Mouse (Mus musculus) limb, embryonic 15.5 days (tissue): ENCODE data around the gene Arfgap1. TPM values are rescaled to one million over a fixed set of nuclear protein-coding genes. Genes with fewer than 3 reads are reported as not detected.

Source experiments
- ATAC-seq: fragments of 200-750 bp; cut with Nextera tagmentation; 2 replicates; pipeline ENCODE4 v1.8.0; 2017; ENCODE audit warnings: low read depth, moderate TSS enrichment; ENCODE audit not compliant: insufficient number of reproducible peaks, low FRiP score, low TSS enrichment
- H3K27ac ChIP-seq: fragments of 300-500 bp; sonication (generic); 2 replicates; pipeline ENCODE4 v1.5.1; 2015; ENCODE audit warnings: moderate library complexity, mild to moderate bottlenecking, inconsistent platforms
- H3K27me3 ChIP-seq: fragments of 300-500 bp; sonication (generic); 2 replicates; pipeline ENCODE4 v1.6.1; 2015; ENCODE audit warnings: inconsistent platforms
- H3K36me3 ChIP-seq: fragments of 300-500 bp; sonication (generic); 2 replicates; pipeline ENCODE4 v1.6.1; 2015; ENCODE audit warnings: inconsistent platforms
- H3K4me1 ChIP-seq: fragments of 300-500 bp; sonication (generic); 2 replicates; pipeline ENCODE4 v1.6.1; 2015; ENCODE audit warnings: inconsistent platforms
- H3K4me2 ChIP-seq: fragments of 300-500 bp; sonication (generic); 2 replicates; pipeline ENCODE4 v1.6.1; 2015; ENCODE audit warnings: mild to moderate bottlenecking, inconsistent platforms
- H3K4me3 ChIP-seq: fragments of 300-500 bp; sonication (generic); 2 replicates; pipeline ENCODE4 v1.5.1; 2015; ENCODE audit warnings: mild to moderate bottlenecking, inconsistent platforms
- H3K9ac ChIP-seq: fragments of 300-500 bp; sonication (generic); 2 replicates; pipeline ENCODE4 v1.6.1; 2015; ENCODE audit warnings: inconsistent platforms
- H3K9me3 ChIP-seq: fragments of 300-500 bp; sonication (generic); 2 replicates; pipeline ENCODE4 v1.6.1; 2016; ENCODE audit warnings: inconsistent platforms
- WGBS: fragments of 180-500 bp; shearing (Covaris S2); methylation state at CpG from one replicate; pipeline ENCODE4 v1.1.7; 2015; 5-methylcytosine and 5-hydroxymethylcytosine counted together
- polyA plus RNA-seq: library from polyadenylated mRNA; unstranded; fragments of >200 nt; fragmentation: Nextera tagmentation; extraction: Ambion mirVana; gene quantifications from 2 replicates; pipeline ENCODE4 v1.2.1, GENCODE M21; 2015

The Arfgap1 gene
- polyA plus RNA-seq: 147 and 148 TPM in 2 replicates

GRCm38 (mm10) chr2:180967010-180967763 lies at the start of gene Arfgap1:
Gene Arfgap1, plus strand, starts transcription at chr2:180967225.
- Histone ChIP-seq H3K4me1 (peaks cover 20% of the 10 kb centered on the region), H3K9me3 (no peaks in the 10 kb centered on the region), H3K36me3 (peaks cover 32% of the 10 kb centered on the region), H3K27me3 (no peaks in the 10 kb centered on the region), H3K4me3 (peak within 1 kb of the TSS; percentile 73), H3K9ac (peak within 1 kb of the TSS; percentile 93), H3K27ac (peak within 1 kb of the TSS; percentile 90), H3K4me2 (peak within 1 kb of the TSS; percentile 68)
- under 1% methylated on average over 56 of the region's 57 CpGs for WGBS
- ATAC-seq: peak; percentile 89

GRCm38 (mm10) chr2:180919913-180920809 lies 46.9 kb upstream of the Arfgap1 start:
- Histone ChIP-seq H3K4me2 (peak overlapping the region; percentile 71), H3K27ac (peak overlapping the region; percentile 76), H3K27me3 (no peaks in the 10 kb centered on the region), H3K9me3 (no peaks in the 10 kb centered on the region), H3K4me3 (peak overlapping the region; percentile 100), H3K4me1 (peaks cover 20% of the 10 kb centered on the region), H3K36me3 (peaks cover 26% of the 10 kb centered on the region), H3K9ac (peak overlapping the region; percentile 100)
- under 1% methylated on average over 61 of the region's 61 CpGs for WGBS
- peak; percentile 53 for ATAC-seq

GRCm38 (mm10) chr2:180920810-180921400 lies 46.1 kb upstream of the Arfgap1 start, which contains the start of gene Ythdf1:
Gene Ythdf1, minus strand, starts transcription at chr2:180920949.
- Histone ChIP-seq H3K9ac (peak within 1 kb of the TSS; percentile 100), H3K4me2 (peak within 1 kb of the TSS; percentile 71), H3K36me3 (peaks cover 21% of the 10 kb centered on the region), H3K4me1 (peaks cover 17% of the 10 kb centered on the region), H3K27me3 (no peaks in the 10 kb centered on the region), H3K27ac (peak within 1 kb of the TSS; percentile 76), H3K9me3 (no peaks in the 10 kb centered on the region), H3K4me3 (peak within 1 kb of the TSS; percentile 100)
- peak; percentile 95 for ATAC-seq
- 1% methylated on average over 55 of the region's 56 CpGs for WGBS

GRCm38 (mm10) chr2:180922739-180923138 lies 44.3 kb upstream of the Arfgap1 start:
- Histone ChIP-seq H3K27ac (no peak overlapping the region), H3K9me3 (no peaks in the 10 kb centered on the region), H3K36me3 (peaks cover 10% of the 10 kb centered on the region), H3K4me2 (no peak overlapping the region), H3K4me1 (peaks cover 12% of the 10 kb centered on the region), H3K27me3 (no peaks in the 10 kb centered on the region), H3K9ac (no peak overlapping the region), H3K4me3 (no peak overlapping the region)
- ATAC-seq: no peak
- WGBS: 86% methylated on average over 6 of the region's 6 CpGs

GRCm38 (mm10) chr2:180925176-180925575 lies 41.8 kb upstream of the Arfgap1 start:
- Histone ChIP-seq H3K27me3 (no peaks in the 10 kb centered on the region), H3K9me3 (no peaks in the 10 kb centered on the region), H3K4me1 (0 out of 2 replicates have a peak, but pooled peaks cover 5% of the 10 kb centered on the region), H3K27ac (no peak overlapping the region), H3K9ac (no peak overlapping the region), H3K4me2 (no peak overlapping the region), H3K36me3 (no peaks in the 10 kb centered on the region), H3K4me3 (no peak overlapping the region)
- ATAC-seq: no peak
- WGBS: 6% methylated on average over 4 of the region's 4 CpGs

GRCm38 (mm10) chr2:180928723-180929122 lies 38.3 kb upstream of the Arfgap1 start, which contains the start of gene Birc7:
Gene Birc7, plus strand, starts transcription at chr2:180929023.
- no peaks in the 10 kb centered on the region for H3K4me1 ChIP-seq
- WGBS: 62% methylated on average over 4 of the region's 4 CpGs

GRCm38 (mm10) chr2:180932418-180932817 lies 34.6 kb upstream of the Arfgap1 start:
- WGBS: 83% methylated on average over 1 of the region's 1 CpGs
- Histone ChIP-seq H3K9me3 (no peaks in the 10 kb centered on the region), H3K4me1 (no peaks in the 10 kb centered on the region), H3K27me3 (no peaks in the 10 kb centered on the region), H3K36me3 (no peaks in the 10 kb centered on the region), H3K9ac (no peak overlapping the region), H3K4me2 (no peak overlapping the region), H3K27ac (no peak overlapping the region), H3K4me3 (no peak overlapping the region)
- no peak for ATAC-seq

More at GRCm38 (mm10) chr2:180928723-180929122, 38.3 kb upstream of the Arfgap1 start, which contains the start of gene Birc7:
- no peak for ATAC-seq
- Histone ChIP-seq H3K9ac (no peak within 1 kb of the TSS), H3K27ac (no peak within 1 kb of the TSS), H3K36me3 (no peaks in the 10 kb centered on the region), H3K4me2 (no peak within 1 kb of the TSS), H3K27me3 (no peaks in the 10 kb centered on the region), H3K4me3 (no peak within 1 kb of the TSS), H3K9me3 (no peaks in the 10 kb centered on the region)

GRCm38 (mm10) chr2:180940187-180940586 lies 26.8 kb upstream of the Arfgap1 start:
- H3K4me3 ChIP-seq: no peak overlapping the region
- ATAC-seq: no peak
- no peaks in the 10 kb centered on the region for H3K36me3 ChIP-seq
- H3K9me3 ChIP-seq: no peaks in the 10 kb centered on the region
- no peaks in the 10 kb centered on the region for H3K4me1 ChIP-seq
- H3K4me2 ChIP-seq: no peak overlapping the region
- H3K9ac ChIP-seq: no peak overlapping the region
- no peaks in the 10 kb centered on the region for H3K27me3 ChIP-seq
- H3K27ac ChIP-seq: no peak overlapping the region

- Histone ChIP-seq H3K4me1 (no peaks in the 10 kb centered on the region), H3K4me2 (no peak overlapping the region), H3K9me3 (no peaks in the 10 kb centered on the region), H3K27me3 (no peaks in the 10 kb centered on the region), H3K27ac (no peak overlapping the region), H3K36me3 (no peaks in the 10 kb centered on the region), H3K9ac (no peak overlapping the region), H3K4me3 (no peak overlapping the region)
- no peak for ATAC-seq
Measured at GRCm38 (mm10) chr2:180941869-180942268, 25.2 kb upstream of the Arfgap1 start.

- ATAC-seq: no peak
- Histone ChIP-seq H3K4me1 (peaks cover 18% of the 10 kb centered on the region), H3K27me3 (peaks cover 17% of the 10 kb centered on the region), H3K36me3 (no peaks in the 10 kb centered on the region), H3K4me2 (no peak overlapping the region), H3K9me3 (no peaks in the 10 kb centered on the region), H3K27ac (no peak overlapping the region), H3K9ac (no peak overlapping the region), H3K4me3 (no peak overlapping the region)
- WGBS: 14% methylated on average over 1 of the region's 1 CpGs
Measured at GRCm38 (mm10) chr2:180949947-180950346, 17.1 kb upstream of the Arfgap1 start.

GRCm38 (mm10) chr2:180952731-180953171 lies 14.3 kb upstream of the Arfgap1 start:
- Histone ChIP-seq H3K4me2 (no peak overlapping the region), H3K9ac (no peak overlapping the region), H3K9me3 (no peaks in the 10 kb centered on the region), H3K27ac (no peak overlapping the region), H3K4me1 (peaks cover 19% of the 10 kb centered on the region), H3K36me3 (no peaks in the 10 kb centered on the region), H3K4me3 (no peak overlapping the region), H3K27me3 (peaks cover 34% of the 10 kb centered on the region)
- ATAC-seq: no peak
- 19% methylated on average over 9 of the region's 9 CpGs for WGBS
